Mouse (Mus musculus) limb, embryonic 15.5 days (tissue): ENCODE results near the gene Psmb2. TPM values are rescaled to one million over a fixed set of nuclear protein-coding genes. Genes with fewer than 3 reads are reported as not detected.
A peak's percentile ranks its signal among the peaks of the same experiment; 100 is the strongest.

ENCODE experiments used
- ATAC-seq: fragments of 200-750 bp; cut with Nextera tagmentation; 2 replicates; pipeline ENCODE4 v1.8.0; 2017; ENCODE audit warnings: low read depth, moderate TSS enrichment; ENCODE audit not compliant: insufficient number of reproducible peaks, low FRiP score, low TSS enrichment
- H3K27ac ChIP-seq: fragments of 300-500 bp; sonication (generic); 2 replicates; pipeline ENCODE4 v1.5.1; 2015; ENCODE audit warnings: moderate library complexity, mild to moderate bottlenecking, inconsistent platforms
- H3K27me3 ChIP-seq: fragments of 300-500 bp; sonication (generic); 2 replicates; pipeline ENCODE4 v1.6.1; 2015; ENCODE audit warnings: inconsistent platforms
- H3K36me3 ChIP-seq: fragments of 300-500 bp; sonication (generic); 2 replicates; pipeline ENCODE4 v1.6.1; 2015; ENCODE audit warnings: inconsistent platforms
- H3K4me1 ChIP-seq: fragments of 300-500 bp; sonication (generic); 2 replicates; pipeline ENCODE4 v1.6.1; 2015; ENCODE audit warnings: inconsistent platforms
- H3K4me2 ChIP-seq: fragments of 300-500 bp; sonication (generic); 2 replicates; pipeline ENCODE4 v1.6.1; 2015; ENCODE audit warnings: mild to moderate bottlenecking, inconsistent platforms
- H3K4me3 ChIP-seq: fragments of 300-500 bp; sonication (generic); 2 replicates; pipeline ENCODE4 v1.5.1; 2015; ENCODE audit warnings: mild to moderate bottlenecking, inconsistent platforms
- H3K9ac ChIP-seq: fragments of 300-500 bp; sonication (generic); 2 replicates; pipeline ENCODE4 v1.6.1; 2015; ENCODE audit warnings: inconsistent platforms
- H3K9me3 ChIP-seq: fragments of 300-500 bp; sonication (generic); 2 replicates; pipeline ENCODE4 v1.6.1; 2016; ENCODE audit warnings: inconsistent platforms
- WGBS: fragments of 180-500 bp; shearing (Covaris S2); methylation state at CpG from one replicate; pipeline ENCODE4 v1.1.7; 2015; 5-methylcytosine and 5-hydroxymethylcytosine counted together
- polyA plus RNA-seq: library from polyadenylated mRNA; unstranded; fragments of >200 nt; fragmentation: Nextera tagmentation; extraction: Ambion mirVana; gene quantifications from 2 replicates; pipeline ENCODE4 v1.2.1, GENCODE M21; 2015

Psmb2 gene
- polyA plus RNA-seq, 1 experiment from 2014 or later = 443 TPM

DNA sequence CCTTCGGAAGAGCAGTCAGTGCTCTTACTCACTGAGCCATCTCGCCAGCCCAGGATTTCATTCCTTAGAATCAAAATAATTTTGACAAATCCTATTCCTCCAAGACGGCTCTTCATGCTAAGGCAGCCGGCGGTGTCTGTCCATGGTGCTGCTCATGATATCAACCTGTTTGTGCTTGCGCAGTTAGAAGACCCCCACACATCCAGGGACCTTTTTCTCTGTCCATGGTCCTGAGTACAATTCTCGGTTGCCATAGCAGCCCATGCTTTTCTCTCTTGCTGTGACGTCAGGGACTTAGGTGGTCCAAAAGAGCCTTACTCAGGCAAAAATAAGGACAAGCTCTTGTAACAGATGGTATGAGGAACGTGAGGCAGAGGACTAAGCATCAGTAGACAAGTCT is 22.1 kb upstream of the Psmb2 start:
- Histone ChIP-seq H3K36me3 (no peaks in the 10 kb centered on the region), H3K27ac (no peak overlapping the region), H3K27me3 (no peaks in the 10 kb centered on the region), H3K9me3 (no peaks in the 10 kb centered on the region), H3K4me1 (no peaks in the 10 kb centered on the region), H3K4me3 (no peak overlapping the region), H3K9ac (no peak overlapping the region), H3K4me2 (no peak overlapping the region)
- 11% methylated on average over 9 of the region's 9 CpGs for WGBS
- no peak for ATAC-seq

DNA sequence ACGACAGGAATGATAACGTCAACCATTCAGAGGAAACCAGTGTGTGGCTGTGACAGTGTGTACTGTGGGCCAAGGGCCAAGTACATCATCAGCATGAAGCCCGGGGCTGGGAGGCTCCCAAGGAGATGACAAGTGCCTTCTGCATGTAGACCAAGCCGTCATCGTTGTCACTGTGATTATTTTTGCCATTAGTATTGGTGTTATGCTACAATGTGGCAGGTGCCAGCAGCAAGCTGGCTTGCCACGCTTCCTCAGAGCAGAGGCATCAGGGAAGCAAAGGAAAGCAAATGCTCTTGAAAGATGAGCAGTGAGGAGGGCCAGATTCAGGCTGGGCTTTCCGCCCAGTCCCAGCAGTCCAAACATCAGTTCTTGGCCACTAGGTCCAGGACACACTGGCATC is 16.2 kb upstream of the Psmb2 start:
- 71% methylated on average over 7 of the region's 7 CpGs for WGBS
- no peaks in the 10 kb centered on the region for H3K27me3 ChIP-seq
- no peak overlapping the region for H3K9ac ChIP-seq
- no peaks in the 10 kb centered on the region for H3K9me3 ChIP-seq
- no peak overlapping the region for H3K4me3 ChIP-seq
- no peaks in the 10 kb centered on the region for H3K36me3 ChIP-seq
- no peak overlapping the region for H3K4me2 ChIP-seq
- ATAC-seq = no peak
- H3K27ac ChIP-seq = no peak overlapping the region
- H3K4me1 ChIP-seq = no peaks in the 10 kb centered on the region

DNA sequence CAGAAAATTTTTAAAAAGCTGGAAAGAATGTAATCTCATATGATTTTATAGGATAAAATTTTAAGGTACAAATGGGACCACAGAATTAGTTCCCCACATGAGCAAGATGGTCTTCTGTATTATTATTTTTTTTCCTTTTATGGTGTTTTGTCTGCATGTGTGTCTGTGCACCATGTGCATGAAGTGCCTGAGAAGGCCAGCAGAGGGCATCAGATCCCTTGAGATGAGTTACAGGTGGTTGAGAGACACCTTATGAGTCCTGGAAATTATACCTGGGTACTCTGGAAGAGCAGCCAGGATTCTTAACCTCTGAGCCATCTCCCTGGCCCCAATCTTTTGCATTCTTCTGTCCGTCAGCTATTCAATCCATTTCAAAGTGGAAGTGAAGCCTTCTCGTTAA is 10.4 kb upstream of the Psmb2 start:
- no peak for ATAC-seq
- H3K9ac ChIP-seq = no peak overlapping the region

DNA sequence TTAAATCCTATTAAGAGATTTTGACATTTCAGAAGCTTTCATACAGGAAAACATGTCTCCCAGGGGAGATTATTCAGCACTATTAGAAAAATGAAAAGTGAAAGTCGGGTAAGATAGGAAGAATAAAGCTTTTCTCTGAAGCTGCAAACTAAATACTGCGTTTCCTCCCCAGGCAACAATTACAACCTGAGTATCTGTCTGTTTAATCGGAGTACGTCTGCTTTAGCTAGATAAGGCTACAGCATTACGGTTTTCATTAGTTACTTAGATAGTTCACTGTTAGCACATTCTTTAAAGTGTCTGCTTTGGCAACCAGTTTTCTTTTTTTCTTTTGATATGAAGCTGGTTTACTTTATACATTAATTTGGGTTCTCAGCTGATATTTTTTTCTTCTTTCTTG is 4.9 kb downstream of the Psmb2 start:
- 86% methylated on average over 5 of the region's 5 CpGs for whole genome bisulfite sequencing
- no peak overlapping the region for H3K4me2 ChIP-seq
- H3K27me3 ChIP-seq = no peaks in the 10 kb centered on the region
- no peaks in the 10 kb centered on the region for H3K9me3 ChIP-seq
- ATAC-seq = no peak
- peaks cover 5% of the 10 kb centered on the region; the same call in 1 of the 2 replicates for H3K4me1 ChIP-seq
- H3K9ac ChIP-seq = no peak overlapping the region
- H3K36me3 ChIP-seq = peaks cover 30% of the 10 kb centered on the region
- H3K27ac ChIP-seq = no peak overlapping the region
- H3K4me3 ChIP-seq = no peak overlapping the region

More for the DNA sequence above, 10.4 kb upstream of the Psmb2 start:
- Histone ChIP-seq H3K27me3 (no peaks in the 10 kb centered on the region), H3K36me3 (no peaks in the 10 kb centered on the region), H3K27ac (no peak overlapping the region), H3K4me3 (no peak overlapping the region), H3K4me1 (no peaks in the 10 kb centered on the region), H3K4me2 (no peak overlapping the region), H3K9me3 (0 out of 2 replicates have a peak, but pooled peaks cover 6% of the 10 kb centered on the region)
- 86% methylated on average over 2 of the region's 2 CpGs for WGBS

DNA sequence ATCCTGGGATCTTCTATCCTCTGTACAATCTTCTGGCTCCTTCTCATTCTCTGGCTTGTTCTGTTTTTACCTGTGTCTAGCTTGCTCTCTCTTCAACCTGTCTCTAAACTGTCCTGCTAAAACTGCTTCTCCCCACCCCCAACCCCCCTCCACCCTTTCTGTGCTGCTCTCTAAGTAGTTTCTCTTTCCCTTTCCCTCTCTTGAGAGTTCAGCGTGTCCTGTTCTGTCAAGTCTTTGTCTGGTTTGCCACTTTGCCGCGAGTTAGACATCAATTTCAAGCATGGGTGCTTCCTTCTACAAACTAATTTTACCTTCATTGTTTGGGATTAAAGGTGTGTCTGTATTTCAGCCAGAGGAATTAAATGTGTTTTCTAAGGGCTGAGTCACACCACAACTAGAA is 5.7 kb downstream of the Psmb2 start:
- WGBS = 88% methylated on average over 3 of the region's 3 CpGs
- H3K4me1 ChIP-seq = peaks cover 5% of the 10 kb centered on the region; the same call in 1 of the 2 replicates
- no peak overlapping the region for H3K9ac ChIP-seq
- H3K4me2 ChIP-seq = no peak overlapping the region
- no peak overlapping the region for H3K4me3 ChIP-seq
- H3K27me3 ChIP-seq = no peaks in the 10 kb centered on the region
- no peaks in the 10 kb centered on the region for H3K9me3 ChIP-seq
- H3K27ac ChIP-seq = no peak overlapping the region
- peaks cover 36% of the 10 kb centered on the region for H3K36me3 ChIP-seq
- ATAC-seq = no peak

DNA sequence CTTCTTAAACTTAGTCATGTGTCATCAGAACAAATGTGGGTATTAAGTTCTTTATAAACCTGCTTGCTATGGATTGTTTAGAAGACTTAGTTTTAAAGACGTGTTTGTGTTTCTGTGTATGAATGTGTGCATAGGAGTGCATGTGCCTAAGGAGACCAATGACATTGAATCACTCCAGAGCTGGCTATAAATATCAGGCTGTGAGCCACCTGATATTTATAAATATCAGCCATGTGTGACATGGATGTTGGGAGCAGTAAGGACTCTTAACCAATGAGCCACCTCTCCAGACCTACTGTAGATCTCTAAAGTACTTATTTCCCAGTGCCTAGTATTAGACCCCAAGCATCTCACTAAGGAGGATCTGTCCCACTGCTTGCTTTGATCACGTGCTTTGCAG is 12.0 kb downstream of the Psmb2 start:
- Histone ChIP-seq H3K9me3 (no peaks in the 10 kb centered on the region), H3K4me3 (no peak overlapping the region), H3K27ac (no peak overlapping the region), H3K9ac (no peak overlapping the region), H3K4me2 (no peak overlapping the region), H3K27me3 (no peaks in the 10 kb centered on the region), H3K36me3 (peaks cover 54% of the 10 kb centered on the region), H3K4me1 (no peaks in the 10 kb centered on the region)
- no peak for ATAC-seq
- WGBS = 90% methylated on average over 2 of the region's 2 CpGs

DNA sequence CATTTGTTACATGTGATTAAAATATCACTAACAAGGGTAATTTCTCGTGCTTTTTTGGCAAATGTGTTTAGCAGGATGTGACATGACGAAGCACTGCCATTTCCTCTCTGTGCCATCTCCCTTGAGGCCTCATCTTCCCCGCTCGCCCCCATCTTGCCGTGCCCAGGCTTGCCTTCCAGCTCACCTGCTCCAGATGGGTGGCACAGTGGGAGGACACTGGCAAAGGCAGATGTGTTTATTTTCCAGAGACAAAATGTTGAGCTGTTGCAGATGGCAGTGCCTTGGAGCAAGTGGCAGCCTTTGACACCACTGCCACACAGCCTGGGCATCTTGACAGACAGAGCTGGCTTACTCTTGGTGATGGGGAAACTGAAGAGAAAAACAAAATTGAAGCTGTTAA is 15.6 kb downstream of the Psmb2 start:
- no peak overlapping the region for H3K4me2 ChIP-seq
- no peak overlapping the region for H3K27ac ChIP-seq
- H3K36me3 ChIP-seq = peaks cover 27% of the 10 kb centered on the region
- no peaks in the 10 kb centered on the region for H3K27me3 ChIP-seq
- H3K4me1 ChIP-seq = no peaks in the 10 kb centered on the region
- 85% methylated on average over 5 of the region's 5 CpGs for WGBS
- H3K4me3 ChIP-seq = no peak overlapping the region
- H3K9me3 ChIP-seq = no peaks in the 10 kb centered on the region
- ATAC-seq = no peak
- no peak overlapping the region for H3K9ac ChIP-seq

DNA sequence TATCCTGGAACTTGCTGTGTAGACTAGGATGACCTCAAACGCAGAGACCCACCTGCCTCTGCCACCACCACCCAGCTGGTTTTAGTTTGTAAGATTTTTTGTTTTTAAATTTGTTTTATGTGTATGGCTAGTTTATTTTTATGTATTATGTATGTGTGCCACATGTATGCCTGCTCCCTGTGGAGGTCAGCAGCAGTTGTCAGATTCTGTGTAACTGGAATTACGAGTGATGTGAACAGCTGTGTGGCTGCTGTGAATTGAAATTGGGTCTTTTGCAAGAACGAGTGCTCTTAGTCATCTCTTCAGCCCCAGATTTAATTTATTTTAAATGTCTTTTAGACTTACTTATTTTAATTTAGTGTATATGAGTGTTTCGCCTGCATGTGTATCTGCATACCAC is 19.5 kb downstream of the Psmb2 start:
- no peaks in the 10 kb centered on the region for H3K9me3 ChIP-seq
- ATAC-seq = no peak
- H3K27ac ChIP-seq = no peak overlapping the region
- H3K27me3 ChIP-seq = no peaks in the 10 kb centered on the region
- H3K4me3 ChIP-seq = no peak overlapping the region
- no peak overlapping the region for H3K4me2 ChIP-seq
- 77% methylated on average over 4 of the region's 4 CpGs for WGBS
- no peak overlapping the region for H3K9ac ChIP-seq
- H3K36me3 ChIP-seq = peaks cover 35% of the 10 kb centered on the region
- H3K4me1 ChIP-seq = no peaks in the 10 kb centered on the region

DNA sequence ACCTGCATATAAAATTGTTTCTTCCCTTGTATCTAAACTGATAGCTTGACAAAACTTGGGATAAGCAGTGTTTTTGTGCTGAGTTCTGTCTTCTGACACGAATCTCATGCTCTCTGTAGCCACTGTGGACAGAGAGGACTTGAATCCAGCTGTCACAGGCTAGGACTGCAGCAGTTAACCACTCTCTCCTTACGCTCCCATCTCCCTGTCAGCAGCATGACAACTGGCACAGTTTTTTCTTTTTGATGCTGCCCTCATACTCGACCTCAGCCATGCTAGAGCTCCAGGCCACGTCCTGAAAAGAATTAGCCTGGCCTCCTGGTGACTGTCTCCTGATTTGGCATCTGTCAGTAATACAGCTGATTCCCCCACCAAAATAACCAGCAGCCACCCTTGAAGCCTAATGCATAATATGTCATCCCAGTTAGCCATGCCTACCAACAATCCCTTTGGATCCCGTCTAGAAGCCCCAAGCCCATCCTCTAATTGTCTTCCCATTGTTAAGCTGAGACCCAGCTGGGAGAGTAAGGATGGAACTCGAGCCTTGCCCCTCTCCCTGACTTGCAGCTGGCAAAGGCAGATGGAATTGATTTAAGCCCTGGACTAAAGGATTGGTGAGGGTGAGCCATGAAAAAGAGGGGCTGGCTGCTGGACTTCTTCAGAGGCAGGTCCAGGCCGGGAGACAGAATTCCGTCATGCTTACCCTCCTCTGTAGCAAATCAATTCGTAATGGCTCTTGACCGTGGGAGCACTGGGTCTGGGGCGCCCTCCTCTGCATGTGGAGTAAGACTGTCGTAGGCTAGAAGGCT is 29.4 kb downstream of the Psmb2 start:
- ATAC-seq = no peak
- Histone ChIP-seq H3K9me3 (no peaks in the 10 kb centered on the region), H3K4me2 (no peak overlapping the region), H3K27me3 (no peaks in the 10 kb centered on the region), H3K4me3 (no peak overlapping the region), H3K27ac (no peak overlapping the region), H3K4me1 (no peaks in the 10 kb centered on the region), H3K9ac (no peak overlapping the region), H3K36me3 (peaks cover 73% of the 10 kb centered on the region)
- 69% methylated on average over 12 of the region's 12 CpGs for WGBS

DNA sequence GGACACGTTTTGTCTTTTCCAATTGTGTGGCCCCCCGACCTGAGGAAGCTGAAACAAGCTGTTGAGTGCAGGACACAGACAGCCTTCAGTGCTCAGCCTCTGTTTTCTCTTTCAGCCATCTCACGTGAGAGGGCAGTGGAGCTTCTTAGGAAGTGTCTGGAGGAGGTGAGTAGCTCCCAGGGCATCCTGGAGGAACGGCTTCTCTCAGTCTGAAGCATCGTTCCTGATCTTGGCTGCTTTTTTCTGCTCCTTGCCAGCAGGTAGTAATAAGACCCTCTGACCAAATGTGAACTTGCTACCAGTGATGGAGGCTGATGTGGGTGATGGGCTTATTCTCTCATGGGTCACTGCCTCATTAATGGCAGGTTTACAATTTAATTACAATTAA is 30.0 kb downstream of the Psmb2 start:
- ATAC-seq = no peak
- no peaks in the 10 kb centered on the region for H3K27me3 ChIP-seq
- WGBS = 77% methylated on average over 5 of the region's 5 CpGs
- H3K9ac ChIP-seq = no peak overlapping the region
- peaks cover 73% of the 10 kb centered on the region for H3K36me3 ChIP-seq
- H3K27ac ChIP-seq = no peak overlapping the region
- H3K4me2 ChIP-seq = no peak overlapping the region
- H3K4me1 ChIP-seq = no peaks in the 10 kb centered on the region
- H3K9me3 ChIP-seq = no peaks in the 10 kb centered on the region
- H3K4me3 ChIP-seq = no peak overlapping the region

DNA sequence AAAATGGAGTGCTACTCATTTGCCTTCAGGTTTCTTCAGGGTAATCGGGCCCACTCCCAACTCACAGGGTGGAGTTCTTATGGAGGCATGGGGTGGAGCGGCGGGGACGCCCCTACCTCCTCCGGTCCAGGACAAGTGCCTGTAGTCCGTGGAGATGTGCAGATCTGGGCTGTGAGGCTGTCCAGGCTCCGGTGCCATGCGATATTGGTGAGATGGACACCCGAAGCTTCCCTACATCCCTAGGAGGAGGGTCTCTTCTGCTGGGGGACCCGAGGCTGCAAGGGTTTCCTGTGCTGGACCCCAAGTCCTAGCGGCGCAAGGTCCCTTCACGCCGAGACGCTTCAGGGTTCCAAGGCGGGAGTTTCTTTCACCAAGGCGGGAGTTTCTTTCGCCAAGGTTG is 54.7 kb downstream of the Psmb2 start:
- peak overlapping the region; percentile 37 for H3K4me2 ChIP-seq
- no peak overlapping the region; the same call in 1 of the 2 replicates for H3K9ac ChIP-seq
- peak overlapping the region; percentile 20 for H3K4me3 ChIP-seq
- H3K27ac ChIP-seq = no peak overlapping the region
- ATAC-seq = no peak
- WGBS = 3% methylated on average over 18 of the region's 18 CpGs
- no peaks in the 10 kb centered on the region for H3K9me3 ChIP-seq
- peaks cover 82% of the 10 kb centered on the region for H3K27me3 ChIP-seq
- H3K4me1 ChIP-seq = peaks cover 37% of the 10 kb centered on the region
- no peaks in the 10 kb centered on the region for H3K36me3 ChIP-seq

DNA sequence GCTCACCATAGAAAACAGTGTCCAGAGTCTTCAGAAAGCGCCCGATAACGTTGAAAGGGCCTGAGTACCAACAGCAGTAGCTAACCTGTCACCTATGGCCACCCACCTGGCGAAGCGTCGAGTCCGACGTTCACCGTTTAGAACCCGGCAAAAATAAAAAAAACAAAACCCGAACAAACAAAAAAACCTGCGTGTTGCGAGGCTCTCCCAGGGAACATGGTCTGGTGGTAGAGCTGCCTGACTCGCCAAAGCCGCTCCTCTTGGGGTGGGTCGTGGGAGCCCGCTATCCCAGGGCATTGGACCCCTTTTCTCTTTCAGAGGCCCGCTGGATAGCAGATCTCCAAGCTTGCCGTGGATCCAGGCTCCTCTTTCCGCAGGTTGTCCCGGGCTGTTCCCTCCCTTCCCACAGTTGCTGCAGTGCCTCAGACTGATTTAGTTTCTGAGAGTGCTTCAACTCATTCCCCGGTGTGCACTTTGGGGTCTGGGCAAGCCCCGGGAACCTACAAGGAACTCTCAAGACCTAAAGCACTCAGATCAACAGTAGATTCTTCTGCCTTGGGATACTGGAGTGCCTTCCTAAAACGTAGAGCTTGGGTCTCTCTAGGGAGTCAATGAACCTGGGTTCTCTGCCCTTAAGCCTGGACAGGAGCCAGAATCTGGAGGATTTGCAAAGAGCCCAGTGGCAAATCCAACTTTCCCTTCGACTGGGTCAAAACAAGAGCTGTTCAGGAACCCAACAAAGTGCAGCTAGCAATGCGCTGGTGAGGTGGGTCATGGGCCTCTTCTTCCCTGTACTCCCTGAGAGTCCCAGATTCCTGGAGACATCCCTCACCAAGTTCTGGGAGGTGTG is 55.3 kb downstream of the Psmb2 start:
- Histone ChIP-seq H3K4me3 (peak overlapping the region; percentile 20; the same call in 1 of the 2 replicates), H3K27ac (no peak overlapping the region), H3K4me1 (peaks cover 37% of the 10 kb centered on the region), H3K27me3 (peaks cover 87% of the 10 kb centered on the region), H3K9ac (no peak overlapping the region; the same call in 1 of the 2 replicates), H3K9me3 (no peaks in the 10 kb centered on the region), H3K36me3 (no peaks in the 10 kb centered on the region), H3K4me2 (peak overlapping the region; percentile 37)
- WGBS = 5% methylated on average over 26 of the region's 26 CpGs
- ATAC-seq = no peak
